Mouse (Mus musculus) cerebellum, adult 8-10 months (tissue): ENCODE measurements around the gene Snx25.
A peak's percentile ranks its signal among the peaks of the same experiment; 100 is the strongest.

Experiments
- DNase-seq: peaks from one replicate; pipeline ENCODE4 v3.0.0; 2022

Snx25 gene

GRCm38 (mm10) chr8:46152064-46153031 is at the start of gene Snx25:
TSS of gene Snx25 (minus strand) at chr8:46152159.
- peak; percentile 97 for DNase-seq

- DNase-seq, result no peak
These were observed 45.7 kb upstream of the Snx25 start for GRCm38 (mm10) chr8:46197673-46198072.

- no peak for DNase-seq
These were observed 44.9 kb upstream of the Snx25 start for GRCm38 (mm10) chr8:46196877-46197276.

GRCm38 (mm10) chr8:46193100-46193499 is 41.1 kb upstream of the Snx25 start:
- no peak for DNase-seq

- DNase-seq, result peak; percentile 66
These were observed 33.4 kb upstream of the Snx25 start for GRCm38 (mm10) chr8:46185361-46185760.

- no peak for DNase-seq
These were observed 28.2 kb upstream of the Snx25 start for GRCm38 (mm10) chr8:46180136-46180535.

GRCm38 (mm10) chr8:46173651-46174050 is 21.7 kb upstream of the Snx25 start:
- no peak for DNase-seq

- DNase-seq, result no peak
These were observed 11.9 kb upstream of the Snx25 start for GRCm38 (mm10) chr8:46163870-46164190.

GRCm38 (mm10) chr8:46162953-46163869 is 11.3 kb upstream of the Snx25 start:
- DNase-seq, result peak; percentile 98

GRCm38 (mm10) chr8:46153042-46153441 is 1.1 kb upstream of the Snx25 start:
- DNase-seq, result no peak

- peak; percentile 62 for DNase-seq
These were observed 527 bp downstream of the Snx25 start, which contains the start of gene Cfap97 for GRCm38 (mm10) chr8:46151202-46152062. TSS of gene Cfap97 (plus strand) at chr8:46151771.

- no peak for DNase-seq
These were observed 2.2 kb downstream of the Snx25 start for GRCm38 (mm10) chr8:46149782-46150181.

GRCm38 (mm10) chr8:46149306-46149705 is 2.7 kb downstream of the Snx25 start:
- DNase-seq, result no peak

GRCm38 (mm10) chr8:46146173-46146572 is 5.8 kb downstream of the Snx25 start:
- no peak for DNase-seq

- DNase-seq, result no peak
These were observed 8.0 kb downstream of the Snx25 start for GRCm38 (mm10) chr8:46143924-46144323.

GRCm38 (mm10) chr8:46143470-46143869 is 8.5 kb downstream of the Snx25 start:
- DNase-seq, result no peak

- no peak for DNase-seq
These were observed 9.4 kb downstream of the Snx25 start for GRCm38 (mm10) chr8:46142498-46143081.

GRCm38 (mm10) chr8:46141688-46142087 is 10.3 kb downstream of the Snx25 start:
- no peak for DNase-seq

- DNase-seq, result no peak
These were observed 11.4 kb downstream of the Snx25 start for GRCm38 (mm10) chr8:46140376-46141120.

GRCm38 (mm10) chr8:46137843-46138596 is 13.9 kb downstream of the Snx25 start:
- DNase-seq, result no peak

- DNase-seq, result no peak
These were observed 14.6 kb downstream of the Snx25 start for GRCm38 (mm10) chr8:46137336-46137735.
